Mouse (Mus musculus) limb, embryonic 11.5 days (tissue): ENCODE measurements at regions not wholly inside any gene's neighbourhood (a gene's known extent, or its start where the extent isn't known, plus 50 kb on each side); places are given as distances from the start of the nearest gene placed in this dataset.

Experiments
- ATAC-seq: fragments of 200-750 bp; cut with Nextera tagmentation; 2 replicates; pipeline ENCODE4 v1.8.0; 2017; ENCODE audit warnings: low read depth; ENCODE audit not compliant: insufficient number of reproducible peaks, low FRiP score, low TSS enrichment
- DNase-seq: peaks from one replicate; pipeline ENCODE4 v3.0.0-alpha.2; 2015; ENCODE audit warnings: low spot score
- H3K27ac ChIP-seq: fragments of 300-500 bp; sonication (generic); replicated peaks from 2 replicates; pipeline ENCODE4 v1.5.1; 2014; ENCODE audit warnings: low read depth, mild to moderate bottlenecking, low read length
- H3K27me3 ChIP-seq: fragments of 300-500 bp; sonication (generic); 2 replicates; pipeline ENCODE4 v1.6.1; 2014; ENCODE audit warnings: mild to moderate bottlenecking, low read length, mixed read lengths; ENCODE audit not compliant: control insufficient read depth, insufficient read depth
- H3K36me3 ChIP-seq: fragments of 300-500 bp; sonication (generic); 2 replicates; pipeline ENCODE4 v1.6.1; 2014; ENCODE audit warnings: mild to moderate bottlenecking, low read length, moderate library complexity, mixed read lengths; ENCODE audit not compliant: control insufficient read depth, insufficient read depth
- H3K4me1 ChIP-seq: fragments of 300-500 bp; sonication (generic); 2 replicates; pipeline ENCODE4 v1.6.1; 2014; ENCODE audit warnings: low read length, mixed read lengths; ENCODE audit not compliant: control insufficient read depth, insufficient read depth
- H3K4me2 ChIP-seq: fragments of 300-500 bp; sonication (generic); 2 replicates; pipeline ENCODE4 v1.6.1; 2014; ENCODE audit warnings: low read depth, mild to moderate bottlenecking, moderate library complexity; ENCODE audit not compliant: severe bottlenecking
- H3K4me3 ChIP-seq: fragments of 300-500 bp; sonication (generic); 2 replicates; pipeline ENCODE4 v1.5.1; 2014; ENCODE audit warnings: low read depth, low read length
- H3K9ac ChIP-seq: fragments of 300-500 bp; sonication (generic); 2 replicates; pipeline ENCODE4 v1.6.1; 2014; ENCODE audit warnings: mild to moderate bottlenecking, low read length
- H3K9me3 ChIP-seq: fragments of 300-500 bp; sonication (generic); 2 replicates; pipeline ENCODE4 v1.6.1; 2016; ENCODE audit warnings: low read length; ENCODE audit not compliant: control insufficient read depth
- WGBS: fragments of 180-500 bp; shearing (Covaris S2); extraction: QIAGEN DNeasy Blood & Tissue Kit; methylation state at CpG from one replicate; pipeline ENCODE4 v1.1.7; 2014; 5-methylcytosine and 5-hydroxymethylcytosine counted together

DNA sequence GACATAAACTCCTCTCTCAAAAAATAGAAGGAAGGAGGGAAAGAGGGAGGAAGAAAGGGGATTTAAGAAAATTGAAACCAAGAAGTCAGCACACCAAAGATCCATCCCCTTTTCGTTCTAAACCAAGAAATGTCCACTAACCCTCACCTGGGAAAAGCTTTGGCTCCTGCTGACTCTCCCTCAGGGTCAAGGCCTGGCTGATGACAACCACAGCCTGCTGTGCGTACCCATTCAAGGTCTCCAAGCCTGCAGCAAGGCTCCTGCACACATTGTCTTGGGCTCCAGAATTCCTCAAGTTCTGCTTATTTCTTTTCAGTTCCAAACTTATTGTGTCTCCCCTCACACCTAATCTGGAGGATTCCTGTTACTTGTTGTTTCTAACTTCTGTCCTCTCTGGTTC lies 113.9 kb upstream of the Il12b start:
- Histone ChIP-seq H3K27me3 (no peaks in the 10 kb centered on the region), H3K27ac (no peak overlapping the region), H3K9ac (no peak overlapping the region), H3K9me3 (no peaks in the 10 kb centered on the region), H3K4me1 (no peaks in the 10 kb centered on the region), H3K4me3 (no peak overlapping the region), H3K4me2 (no peak overlapping the region), H3K36me3 (no peaks in the 10 kb centered on the region)
- ATAC-seq (no peak), DNase-seq (no peak)
- WGBS = 80% methylated on average over 2 of the region's 2 CpGs

DNA sequence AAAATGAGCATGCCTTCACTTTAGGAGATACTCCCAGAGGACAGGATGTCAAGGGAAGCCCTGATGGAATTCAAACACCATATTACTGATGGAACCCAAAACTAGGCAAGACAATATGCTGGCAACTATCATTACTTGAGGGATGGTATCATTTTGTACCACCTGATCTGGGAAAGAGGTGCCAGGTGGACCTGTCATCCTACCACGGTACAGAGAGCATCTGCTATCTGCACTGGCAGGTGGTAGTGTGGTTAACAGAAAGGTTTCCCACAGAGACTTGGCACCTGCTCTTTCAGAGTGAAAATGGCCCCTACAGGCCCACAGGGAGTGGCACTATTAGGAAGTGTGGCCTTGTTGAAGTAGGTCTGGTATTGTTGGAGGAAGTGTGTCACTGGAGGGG lies 111.0 kb upstream of the Il12b start:
- no peak for DNase-seq
- H3K27ac ChIP-seq = no peak overlapping the region
- 69% methylated on average over 1 of the region's 1 CpGs for WGBS
- H3K4me2 ChIP-seq = no peak overlapping the region
- no peak for ATAC-seq
- no peaks in the 10 kb centered on the region for H3K9me3 ChIP-seq
- no peaks in the 10 kb centered on the region for H3K4me1 ChIP-seq
- no peaks in the 10 kb centered on the region for H3K27me3 ChIP-seq
- no peak overlapping the region for H3K4me3 ChIP-seq
- H3K36me3 ChIP-seq = no peaks in the 10 kb centered on the region
- H3K9ac ChIP-seq = no peak overlapping the region

DNA sequence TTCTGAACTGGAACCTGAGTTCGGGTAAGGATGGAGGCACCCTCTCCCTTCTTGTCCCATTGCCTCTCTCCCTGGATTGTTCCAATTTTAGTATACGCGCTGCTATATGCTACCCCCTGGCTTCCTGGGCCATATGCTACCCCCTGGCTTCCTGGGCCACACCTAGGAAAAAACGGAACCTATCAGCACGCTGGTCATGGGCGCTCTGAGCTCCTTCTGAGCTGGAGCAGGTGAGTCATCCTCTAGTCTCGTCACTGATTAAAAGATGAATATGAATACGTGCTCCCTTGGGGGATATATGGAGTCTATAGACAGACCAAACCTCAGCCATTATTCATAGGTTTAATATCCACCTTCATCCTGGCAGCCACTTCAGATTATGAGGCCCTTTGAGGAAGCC lies 96.1 kb upstream of the Il12b start:
- H3K9me3 ChIP-seq = no peaks in the 10 kb centered on the region
- no peak overlapping the region for H3K4me2 ChIP-seq
- no peaks in the 10 kb centered on the region for H3K4me1 ChIP-seq
- WGBS = 84% methylated on average over 8 of the region's 8 CpGs
- no peak overlapping the region for H3K27ac ChIP-seq
- no peaks in the 10 kb centered on the region for H3K27me3 ChIP-seq
- H3K36me3 ChIP-seq = no peaks in the 10 kb centered on the region
- ATAC-seq = no peak
- DNase-seq = no peak
- H3K9ac ChIP-seq = no peak overlapping the region
- no peak overlapping the region for H3K4me3 ChIP-seq

DNA sequence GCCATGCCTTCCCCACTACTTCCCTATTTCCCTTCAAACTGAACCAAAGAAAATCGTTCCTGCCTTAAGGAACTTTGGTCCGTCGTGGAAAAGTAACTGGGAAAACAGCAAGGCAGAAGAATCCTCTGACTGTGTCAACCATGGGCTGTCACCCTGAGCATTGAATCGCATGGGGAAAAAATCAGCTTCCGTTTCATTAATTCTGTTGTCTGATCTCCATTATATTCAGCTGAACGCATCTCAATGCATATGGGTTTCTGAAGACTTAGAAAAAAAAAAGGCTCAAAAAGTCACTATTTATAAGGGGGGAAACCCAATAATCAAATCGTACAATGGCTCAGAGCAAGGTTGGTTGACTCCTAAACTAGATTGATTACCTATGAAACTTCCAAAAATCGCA lies 83.8 kb upstream of the Il12b start:
- Histone ChIP-seq H3K4me3 (no peak overlapping the region), H3K36me3 (no peaks in the 10 kb centered on the region), H3K9ac (no peak overlapping the region), H3K4me2 (no peak overlapping the region), H3K27ac (no peak overlapping the region), H3K9me3 (no peaks in the 10 kb centered on the region), H3K4me1 (no peaks in the 10 kb centered on the region), H3K27me3 (no peaks in the 10 kb centered on the region)
- ATAC-seq (no peak), DNase-seq (no peak)
- WGBS = 83% methylated on average over 8 of the region's 8 CpGs

DNA sequence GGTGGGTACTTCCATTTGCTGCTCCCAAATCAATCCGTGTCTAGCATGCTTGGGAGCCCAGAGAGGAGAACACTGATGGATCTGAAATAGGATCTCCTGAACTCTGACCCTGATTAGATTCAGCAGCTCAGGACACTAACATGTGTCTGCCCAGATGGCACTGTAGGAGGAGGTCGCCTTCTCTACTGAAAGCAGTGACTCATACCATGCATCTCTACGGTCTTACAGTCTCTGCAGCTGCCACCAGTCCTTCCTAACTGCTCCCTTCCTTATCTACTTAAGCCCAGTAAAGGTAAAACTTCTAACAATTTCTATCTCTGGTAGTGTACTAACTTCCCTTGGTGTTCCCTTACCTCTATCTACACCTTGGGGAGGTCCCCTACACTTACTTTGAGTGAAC lies 80.7 kb upstream of the Il12b start:
- H3K9me3 ChIP-seq = no peaks in the 10 kb centered on the region
- no peak overlapping the region for H3K4me3 ChIP-seq
- 86% methylated on average over 3 of the region's 3 CpGs for WGBS
- H3K4me1 ChIP-seq = no peaks in the 10 kb centered on the region
- H3K36me3 ChIP-seq = no peaks in the 10 kb centered on the region
- no peaks in the 10 kb centered on the region for H3K27me3 ChIP-seq
- H3K27ac ChIP-seq = no peak overlapping the region
- H3K4me2 ChIP-seq = no peak overlapping the region
- ATAC-seq (no peak), DNase-seq (no peak)
- no peak overlapping the region for H3K9ac ChIP-seq

DNA sequence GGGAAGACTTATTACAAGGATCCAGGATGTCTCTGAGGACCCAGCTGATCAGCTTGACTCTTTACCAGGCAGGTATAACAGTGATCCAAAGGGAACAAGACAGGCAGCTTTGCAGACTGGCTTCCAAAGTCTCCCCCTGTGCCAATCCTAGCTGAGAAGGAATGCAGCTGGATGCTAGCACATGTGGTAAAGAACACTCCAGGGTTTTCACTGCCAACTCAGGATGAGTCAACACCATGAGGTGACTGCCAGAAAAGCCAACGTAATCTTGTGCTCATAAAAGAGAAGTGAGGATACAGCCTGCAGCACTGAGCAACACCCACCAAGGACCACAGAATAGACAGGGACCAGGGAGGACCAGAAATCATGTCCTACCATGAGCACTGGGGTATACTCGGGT lies 76.5 kb upstream of the Il12b start:
- Histone ChIP-seq H3K4me1 (no peaks in the 10 kb centered on the region), H3K36me3 (no peaks in the 10 kb centered on the region), H3K27me3 (no peaks in the 10 kb centered on the region), H3K9me3 (no peaks in the 10 kb centered on the region), H3K4me2 (no peak overlapping the region), H3K27ac (no peak overlapping the region), H3K9ac (no peak overlapping the region), H3K4me3 (no peak overlapping the region)
- no peak for DNase-seq
- WGBS = 72% methylated on average over 2 of the region's 2 CpGs
- no peak for ATAC-seq

DNA sequence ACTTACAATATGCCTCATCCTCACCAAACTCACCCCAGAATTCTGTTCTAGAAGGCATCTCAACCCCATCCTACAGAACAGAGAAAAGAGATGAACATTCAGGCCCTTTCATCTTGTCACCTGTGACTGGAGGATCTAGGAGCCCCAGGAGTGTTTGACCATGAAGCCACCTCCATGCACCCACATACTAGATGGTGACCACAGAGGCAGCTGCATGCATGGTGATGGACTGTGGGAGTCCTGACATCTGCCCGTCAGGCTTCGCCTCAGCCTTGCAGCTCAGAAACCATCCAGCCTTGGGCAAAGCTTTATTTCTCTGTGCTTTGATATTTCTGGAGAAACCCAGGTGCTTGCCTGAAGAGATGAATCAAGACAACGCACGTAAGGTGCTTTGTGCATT lies 74.8 kb upstream of the Il12b start:
- H3K4me1 ChIP-seq = no peaks in the 10 kb centered on the region
- H3K9me3 ChIP-seq = no peaks in the 10 kb centered on the region
- DNase-seq = no peak
- H3K4me3 ChIP-seq = no peak overlapping the region
- H3K27ac ChIP-seq = no peak overlapping the region
- no peak overlapping the region for H3K9ac ChIP-seq
- H3K36me3 ChIP-seq = no peaks in the 10 kb centered on the region
- no peaks in the 10 kb centered on the region for H3K27me3 ChIP-seq
- no peak overlapping the region for H3K4me2 ChIP-seq
- 94% methylated on average over 4 of the region's 4 CpGs for WGBS
- ATAC-seq = no peak

DNA sequence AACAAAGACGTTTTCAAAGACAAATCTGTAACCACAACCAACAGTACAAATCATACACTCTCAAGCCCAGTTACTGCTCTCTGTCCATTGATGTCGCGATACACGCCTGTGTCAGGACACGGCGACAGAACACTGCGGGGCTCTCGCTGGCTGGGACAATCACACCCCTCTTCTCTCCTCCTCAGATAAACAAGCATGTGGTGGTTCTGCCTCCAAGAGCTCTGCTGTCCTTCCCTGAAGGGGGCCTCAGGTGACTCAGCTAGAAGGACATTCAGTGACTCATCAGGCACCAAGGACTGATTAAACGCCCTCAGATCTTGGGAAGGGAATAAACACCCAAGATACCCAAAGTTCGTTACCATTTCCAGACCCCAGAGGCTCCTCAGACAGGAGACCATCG lies 74.3 kb upstream of the Il12b start:
- Histone ChIP-seq H3K36me3 (no peaks in the 10 kb centered on the region), H3K27ac (no peak overlapping the region), H3K4me3 (no peak overlapping the region), H3K4me2 (no peak overlapping the region), H3K9ac (no peak overlapping the region), H3K4me1 (no peaks in the 10 kb centered on the region), H3K27me3 (no peaks in the 10 kb centered on the region), H3K9me3 (no peaks in the 10 kb centered on the region)
- WGBS = 82% methylated on average over 11 of the region's 11 CpGs
- no peak for ATAC-seq
- DNase-seq = no peak

DNA sequence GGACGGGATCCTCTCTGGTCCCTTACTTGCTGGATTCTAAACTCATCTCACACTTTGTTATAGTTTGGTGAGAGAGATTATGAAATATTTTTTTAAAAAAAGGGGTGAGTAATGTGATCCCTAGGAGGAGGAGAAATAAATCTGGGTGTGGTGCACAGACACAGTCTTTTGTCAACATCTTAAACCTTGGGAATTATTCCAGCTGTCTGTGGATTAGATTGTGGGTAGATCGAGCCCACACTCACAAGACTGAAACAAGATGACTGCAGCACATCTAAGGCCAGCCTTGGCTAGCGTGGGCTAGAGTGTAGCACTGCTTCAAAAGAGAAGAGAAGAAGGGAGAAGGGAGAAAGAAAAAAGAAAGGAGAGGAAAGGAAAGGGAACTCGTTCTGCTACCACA lies 70.4 kb upstream of the Il12b start:
- Histone ChIP-seq H3K27me3 (no peaks in the 10 kb centered on the region), H3K4me3 (no peak overlapping the region), H3K27ac (no peak overlapping the region), H3K9me3 (no peaks in the 10 kb centered on the region), H3K9ac (no peak overlapping the region), H3K36me3 (no peaks in the 10 kb centered on the region), H3K4me2 (no peak overlapping the region), H3K4me1 (no peaks in the 10 kb centered on the region)
- DNase-seq = no peak
- ATAC-seq = no peak
- WGBS = 81% methylated on average over 4 of the region's 4 CpGs
